Comparison of ENCODE assay signal across 9 mouse cellular contexts in the genomic region with DNA sequence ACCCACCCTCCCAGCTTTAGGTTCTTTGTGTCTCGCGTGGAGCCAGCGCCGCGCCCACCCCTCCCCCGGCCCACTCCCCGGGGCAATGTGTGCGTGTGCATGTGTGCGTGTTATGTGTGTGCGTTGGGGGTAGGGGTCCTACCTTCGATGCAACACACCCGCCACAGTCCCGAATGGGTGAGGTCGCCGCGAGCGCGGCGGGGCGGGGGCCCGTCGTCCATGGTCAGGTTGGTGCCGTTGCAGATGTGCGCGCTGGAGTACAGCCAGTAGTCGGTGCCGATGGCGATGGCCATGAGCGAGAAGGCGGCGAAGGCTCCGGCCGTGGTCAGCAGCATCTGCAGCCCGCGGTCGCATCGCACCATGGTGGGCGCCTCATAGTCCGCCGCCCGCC. TPM values are rescaled to one million over a fixed set of nuclear protein-coding genes. Genes with fewer than 3 reads are reported as not detected.
DNase-seq lines count a peak whose midpoint lies in the region; ATAC-seq lines count a peak whose summit lies in the region.
"Had no signal": no experiment of that assay in that cellular context is flagged by ENCODE, and none has a peak within 500 bp of the region (broad histone marks: within the 10 kb centered on the region; RNA-seq: fewer than 3 reads in every experiment).

No protein-coding gene starts in this region.

- ATAC-seq in lung, embryonic 15.5 days (ENCODE audit: borderline replicate concordance, extremely low read depth, low FRiP score, low TSS enrichment) = peak; percentile 33; the same call in 1 of the 2 replicates
- ATAC-seq in embryonic facial prominence, embryonic 11.5 days (replicated peaks; ENCODE audit: insufficient number of reproducible peaks, low FRiP score, low TSS enrichment, low read depth) = peak; percentile 25
- ATAC-seq in hindbrain, embryonic 12.5 days (ENCODE audit: low FRiP score) = peak; percentile 42
- no peak for ATAC-seq in liver, embryonic 16.5 days (ENCODE audit: low read depth)

- peaks cover 27% of the 10 kb centered on the region for H3K4me1 ChIP-seq in lung, embryonic 15.5 days
- peaks cover 2% of the 10 kb centered on the region; the same call in 1 of the 2 replicates for H3K4me1 ChIP-seq in embryonic facial prominence, embryonic 11.5 days (ENCODE audit: control insufficient read depth, insufficient read depth, low read length)
- peaks cover 63% of the 10 kb centered on the region for H3K4me1 ChIP-seq in hindbrain, embryonic 12.5 days
- no peaks in the 10 kb centered on the region; the same call in 1 of the 2 replicates for H3K4me1 ChIP-seq in liver, embryonic 16.5 days (ENCODE audit: control insufficient read depth, low read depth, low read length)

- no peak overlapping the region for H3K27ac ChIP-seq in lung, embryonic 15.5 days
- peak overlapping the region; percentile 41 for H3K27ac ChIP-seq in embryonic facial prominence, embryonic 11.5 days (replicated peaks; ENCODE audit: low read depth, low read length)
- peak overlapping the region; percentile 97 for H3K27ac ChIP-seq in hindbrain, embryonic 12.5 days
- no peak overlapping the region for H3K27ac ChIP-seq in liver, embryonic 16.5 days (ENCODE audit: low read length)

- H3K27me3 ChIP-seq in lung, embryonic 15.5 days = peaks cover 75% of the 10 kb centered on the region
- peaks cover 27% of the 10 kb centered on the region for H3K27me3 ChIP-seq in embryonic facial prominence, embryonic 11.5 days (ENCODE audit: control insufficient read depth, insufficient read depth, low read length)
- peaks cover 32% of the 10 kb centered on the region for H3K27me3 ChIP-seq in hindbrain, embryonic 12.5 days
- H3K27me3 ChIP-seq in liver, embryonic 16.5 days (ENCODE audit: control insufficient read depth, insufficient read depth, low read depth, low read length) = peaks cover 63% of the 10 kb centered on the region

- H3K9me3 ChIP-seq in lung, embryonic 15.5 days = no peaks in the 10 kb centered on the region
- H3K9me3 ChIP-seq in embryonic facial prominence, embryonic 11.5 days (replicated peaks; ENCODE audit: control insufficient read depth, low read length) = no peaks in the 10 kb centered on the region
- no peaks in the 10 kb centered on the region for H3K9me3 ChIP-seq in hindbrain, embryonic 12.5 days (replicated peaks)
- no peaks in the 10 kb centered on the region for H3K9me3 ChIP-seq in liver, embryonic 16.5 days (replicated peaks; ENCODE audit: control insufficient read depth, low read length)

- under 1% methylated on average over 41 of the region's 41 CpGs for WGBS in lung, embryonic 15.5 days
- under 1% methylated on average over 41 of the region's 41 CpGs for WGBS in embryonic facial prominence, embryonic 11.5 days
- under 1% methylated on average over 31 of the region's 41 CpGs for WGBS in hindbrain, embryonic 12.5 days
- 4% methylated on average over 27 of the region's 41 CpGs for WGBS in liver, embryonic 16.5 days (ENCODE audit: insufficient replicate concordance)

- H3K36me3 ChIP-seq in lung, embryonic 15.5 days = no peaks in the 10 kb centered on the region
- H3K36me3 ChIP-seq in embryonic facial prominence, embryonic 11.5 days (replicated peaks; ENCODE audit: control insufficient read depth, insufficient read depth, low read depth, low read length) = no peaks in the 10 kb centered on the region
- peaks cover 9% of the 10 kb centered on the region for H3K36me3 ChIP-seq in hindbrain, embryonic 12.5 days
- no peaks in the 10 kb centered on the region for H3K36me3 ChIP-seq in liver, embryonic 16.5 days (ENCODE audit: control insufficient read depth, insufficient read depth)

- DNase-seq in lung, adult 18-20 months = no peak
- peak; percentile 49 for DNase-seq in embryonic facial prominence, embryonic 11.5 days (ENCODE audit: low spot score)
- peak; percentile 45 for DNase-seq in thymus, postnatal 14 days
- DNase-seq in cerebellum, adult 8-10 months = no peak
- no peak for DNase-seq in gastrocnemius, adult 18-20 months (ENCODE audit: low spot score)

- H3K4me3 ChIP-seq in lung, embryonic 15.5 days = peak overlapping the region; percentile 55
- H3K4me3 ChIP-seq in embryonic facial prominence, embryonic 11.5 days (ENCODE audit: low read depth, low read length) = peak overlapping the region; percentile 69
- H3K4me3 ChIP-seq in hindbrain, embryonic 12.5 days = peak overlapping the region; percentile 83
- H3K4me3 ChIP-seq in liver, embryonic 16.5 days (ENCODE audit: low read depth, low read length) = peak overlapping the region; percentile 36

- H3K4me2 ChIP-seq in lung, embryonic 15.5 days = peak overlapping the region; percentile 99
- H3K4me2 ChIP-seq in embryonic facial prominence, embryonic 11.5 days (ENCODE audit: low read depth, low read length) = peak overlapping the region; percentile 96
- H3K4me2 ChIP-seq in hindbrain, embryonic 12.5 days (replicated peaks) = peak overlapping the region; percentile 85
- peak overlapping the region; percentile 38 for H3K4me2 ChIP-seq in liver, embryonic 16.5 days (ENCODE audit: low read depth, low read length)

- peak overlapping the region; percentile 29; the same call in 1 of the 2 replicates for H3K9ac ChIP-seq in lung, embryonic 15.5 days
- H3K9ac ChIP-seq in embryonic facial prominence, embryonic 11.5 days (replicated peaks; ENCODE audit: low read length) = peak overlapping the region; percentile 71
- H3K9ac ChIP-seq in hindbrain, embryonic 12.5 days = peak overlapping the region; percentile 92
- H3K9ac ChIP-seq in liver, embryonic 16.5 days (ENCODE audit: low read depth, low read length) = no peak overlapping the region

RNA-seq across cellular contexts. Expression of gene Cacng4, which starts 0.3 kb away (rescaled TPM):
- polyA plus RNA-seq in lung, embryonic 15.5 days (2015; fragmentation: Nextera tagmentation; extraction: Ambion mirVana) = 1.2 and 2.1 TPM in 2 replicates
- polyA plus RNA-seq in embryonic facial prominence, embryonic 11.5 days (2014; fragmentation: Nextera tagmentation; extraction: Ambion mirVana) = 7.9 and 8.3 TPM in 2 replicates
- polyA plus RNA-seq in hindbrain, embryonic 12.5 days (2016; fragmentation: Nextera tagmentation; extraction: Ambion mirVana) = 35.8 and 37.4 TPM in 2 replicates
- 0.05 and 0.06 TPM in 2 replicates for polyA plus RNA-seq in liver, embryonic 16.5 days (2015; fragmentation: Nextera tagmentation; extraction: Ambion mirVana)
- not detected for total RNA-seq in gastrocnemius, adult 18-20 months (2021)
- total RNA-seq: neutrophil, adult 5-6 weeks had no signal

Comparison
In these comparisons a context has a peak if more than half of its experiments do, and no peak if none do; other contexts are left out.
1. H3K27ac ChIP-seq: peak in embryonic facial prominence, embryonic 11.5 days (single experiment) and hindbrain, embryonic 12.5 days (single experiment); none in lung, embryonic 15.5 days (single experiment) and liver, embryonic 16.5 days (single experiment).
2. H3K4me2 ChIP-seq: peak in every context shown above with its lines; median percentile 99 in lung, embryonic 15.5 days; 96 in embryonic facial prominence, embryonic 11.5 days; 85 in hindbrain, embryonic 12.5 days; 38 in liver, embryonic 16.5 days.
3. DNase-seq: peak in embryonic facial prominence, embryonic 11.5 days (single experiment) and thymus, postnatal 14 days (single experiment); none in lung, adult 18-20 months (0 of 2), cerebellum, adult 8-10 months (single experiment) and gastrocnemius, adult 18-20 months (single experiment).
4. Peak in every context shown above with its lines, with median percentiles within 50 percentile points of each other: H3K4me3 ChIP-seq.